Mouse (Mus musculus): ENCODE measurements around the gene Mfap3l. TPM values are rescaled to one million over a fixed set of nuclear protein-coding genes. Genes with fewer than 3 reads are reported as not detected.
"Not testable (repeated sequence)": the region's sequence is repeated elsewhere in the genome, so short reads cannot be mapped to it uniquely, and the experiment has no call there.

Mfap3l gene
- polyA plus RNA-seq, 1 experiment from 2014 or later: 7.6 TPM

DNA sequence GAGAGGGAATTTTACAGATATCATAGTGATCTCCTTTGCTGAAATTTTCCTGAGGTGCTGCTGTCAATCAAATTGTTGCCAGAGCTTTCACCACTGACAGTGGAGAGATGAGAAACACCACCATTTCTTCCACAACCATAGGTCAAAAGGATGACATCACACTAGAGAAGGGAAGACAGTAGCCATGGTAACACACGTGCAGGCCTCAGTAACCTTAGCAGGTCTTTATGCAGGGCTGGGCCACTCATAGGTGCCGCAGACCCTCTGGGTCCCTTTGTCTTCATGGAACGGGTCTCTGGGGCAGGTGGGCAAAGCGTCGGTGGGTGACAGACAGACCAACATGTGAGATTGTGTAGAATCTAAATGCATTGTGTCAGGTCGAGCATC lies 25.5 kb downstream of the Mfap3l start:
- WGBS: 79% methylated on average over 6 of the region's 6 CpGs
- no peaks in the 10 kb centered on the region for H3K9me3 ChIP-seq (ENCODE audit: control insufficient read depth, low read length)
- no peak overlapping the region for H3K9ac ChIP-seq (ENCODE audit: low read length)
- ATAC-seq (ENCODE audit: low FRiP score, low TSS enrichment) (no peak), DNase-seq (ENCODE audit: low spot score) (no peak)
- no peaks in the 10 kb centered on the region for H3K27me3 ChIP-seq (ENCODE audit: control insufficient read depth, insufficient read depth, low read length)
- no peak overlapping the region for H3K4me3 ChIP-seq (ENCODE audit: low read depth, low read length)
- no peaks in the 10 kb centered on the region for H3K4me1 ChIP-seq (replicated peaks; ENCODE audit: control insufficient read depth, insufficient read depth)
- no peak overlapping the region for H3K4me2 ChIP-seq (replicated peaks; ENCODE audit: low read depth)
- TF ChIP-seq EP300 (optimal IDR thresholded peaks at IDR 0.05): no peak
- no peak for TF ChIP-seq CTCF (IDR thresholded peaks at IDR 0.05; ENCODE audit: low read depth)
- H3K27ac ChIP-seq (replicated peaks): no peak overlapping the region
- H3K36me3 ChIP-seq (ENCODE audit: control insufficient read depth, insufficient read depth, low read length): no peaks in the 10 kb centered on the region

DNA sequence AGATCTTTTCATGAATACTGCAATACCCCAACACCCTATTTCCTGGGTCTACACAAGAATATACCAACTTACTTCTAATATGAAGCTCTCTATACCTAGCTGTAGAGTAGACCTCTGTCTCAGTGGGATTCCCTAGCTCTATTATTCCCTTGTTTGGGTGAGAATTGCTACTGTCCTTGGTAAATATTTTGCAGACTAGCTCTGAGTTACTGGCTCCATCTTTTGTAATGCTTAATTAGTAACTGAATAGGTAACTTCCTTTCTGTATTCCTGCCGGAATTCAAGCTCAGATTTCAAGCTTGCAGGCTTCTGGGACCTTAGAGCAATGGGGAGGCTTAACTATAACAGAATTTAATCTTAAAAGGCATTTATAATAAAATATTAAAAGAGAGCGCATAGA lies 26.1 kb downstream of the Mfap3l start:
- H3K4me3 ChIP-seq (ENCODE audit: low read depth, low read length); H3K9me3 ChIP-seq (ENCODE audit: control insufficient read depth, low read length); DNase-seq (ENCODE audit: low spot score); H3K4me1 ChIP-seq (replicated peaks; ENCODE audit: control insufficient read depth, insufficient read depth); H3K9ac ChIP-seq (ENCODE audit: low read length); ATAC-seq (ENCODE audit: low FRiP score, low TSS enrichment); H3K36me3 ChIP-seq (ENCODE audit: control insufficient read depth, insufficient read depth, low read length); H3K4me2 ChIP-seq (replicated peaks; ENCODE audit: low read depth); H3K27ac ChIP-seq (replicated peaks); H3K27me3 ChIP-seq (ENCODE audit: control insufficient read depth, insufficient read depth, low read length): not testable (repeated sequence)
- 71% methylated on average over 2 of the region's 2 CpGs for WGBS

DNA sequence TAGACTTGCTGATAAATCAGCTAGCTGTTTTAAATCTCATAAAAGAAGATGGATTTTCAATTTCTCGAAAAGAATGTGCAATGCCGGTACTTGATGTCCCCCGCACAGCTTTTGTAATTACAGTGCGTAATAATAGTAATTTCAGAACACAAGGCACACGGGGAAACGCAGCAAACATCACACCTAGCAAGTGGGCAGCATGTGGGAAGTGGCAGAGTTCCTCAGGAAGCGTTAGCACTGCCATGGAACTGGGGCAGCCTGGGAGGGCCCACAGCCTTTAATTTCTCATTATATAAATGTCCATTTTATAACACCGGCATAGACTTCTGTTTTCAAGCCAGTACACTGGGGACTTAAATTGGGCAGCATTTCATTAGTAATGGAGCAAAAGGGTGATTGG lies 27.1 kb downstream of the Mfap3l start:
- TF ChIP-seq EP300 (optimal IDR thresholded peaks at IDR 0.05) (no peak), CTCF (IDR thresholded peaks at IDR 0.05; ENCODE audit: low read depth) (no peak)
- no peak overlapping the region for H3K4me2 ChIP-seq (replicated peaks; ENCODE audit: low read depth)
- 92% methylated on average over 8 of the region's 8 CpGs for WGBS
- no peaks in the 10 kb centered on the region for H3K4me1 ChIP-seq (replicated peaks; ENCODE audit: control insufficient read depth, insufficient read depth)
- ATAC-seq (ENCODE audit: low FRiP score, low TSS enrichment): no peak
- no peak overlapping the region for H3K4me3 ChIP-seq (ENCODE audit: low read depth, low read length)
- no peaks in the 10 kb centered on the region for H3K9me3 ChIP-seq (ENCODE audit: control insufficient read depth, low read length)
- no peak overlapping the region for H3K9ac ChIP-seq (ENCODE audit: low read length)
- H3K27ac ChIP-seq (replicated peaks): no peak overlapping the region
- H3K36me3 ChIP-seq (ENCODE audit: control insufficient read depth, insufficient read depth, low read length): no peaks in the 10 kb centered on the region
- H3K27me3 ChIP-seq (ENCODE audit: control insufficient read depth, insufficient read depth, low read length): no peaks in the 10 kb centered on the region
- DNase-seq (ENCODE audit: low spot score): no peak

DNA sequence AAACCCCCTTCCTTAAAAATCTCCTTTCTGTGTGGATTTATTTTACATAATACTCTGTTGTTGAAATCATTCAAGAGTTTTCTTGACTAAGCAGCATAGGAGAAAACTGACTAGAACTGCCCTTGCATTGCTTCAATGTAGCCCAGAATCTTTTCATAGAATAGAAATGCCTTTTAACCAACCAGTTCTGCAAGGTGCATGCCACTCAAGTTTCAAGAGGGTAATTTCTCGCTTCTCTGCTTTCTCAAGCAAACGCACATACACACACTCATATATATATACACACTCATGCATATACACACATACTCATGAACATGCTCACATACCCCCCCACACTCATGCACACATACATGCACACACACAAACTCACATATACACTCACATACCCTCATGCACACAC lies 28.6 kb downstream of the Mfap3l start:
- 79% methylated on average over 2 of the region's 2 CpGs for WGBS
- Histone ChIP-seq H3K4me1 (replicated peaks; ENCODE audit: control insufficient read depth, insufficient read depth) (no peaks in the 10 kb centered on the region), H3K4me3 (ENCODE audit: low read depth, low read length) (no peak overlapping the region), H3K36me3 (ENCODE audit: control insufficient read depth, insufficient read depth, low read length) (no peaks in the 10 kb centered on the region), H3K27me3 (ENCODE audit: control insufficient read depth, insufficient read depth, low read length) (no peaks in the 10 kb centered on the region), H3K9ac (ENCODE audit: low read length) (no peak overlapping the region), H3K4me2 (replicated peaks; ENCODE audit: low read depth) (no peak overlapping the region), H3K9me3 (ENCODE audit: control insufficient read depth, low read length) (no peaks in the 10 kb centered on the region), H3K27ac (replicated peaks) (no peak overlapping the region)
- no peak for DNase-seq (ENCODE audit: low spot score)
- TF ChIP-seq CTCF (IDR thresholded peaks at IDR 0.05; ENCODE audit: low read depth): no peak
- TF ChIP-seq EP300 (optimal IDR thresholded peaks at IDR 0.05): no peak
- no peak for ATAC-seq (ENCODE audit: low FRiP score, low TSS enrichment)

DNA sequence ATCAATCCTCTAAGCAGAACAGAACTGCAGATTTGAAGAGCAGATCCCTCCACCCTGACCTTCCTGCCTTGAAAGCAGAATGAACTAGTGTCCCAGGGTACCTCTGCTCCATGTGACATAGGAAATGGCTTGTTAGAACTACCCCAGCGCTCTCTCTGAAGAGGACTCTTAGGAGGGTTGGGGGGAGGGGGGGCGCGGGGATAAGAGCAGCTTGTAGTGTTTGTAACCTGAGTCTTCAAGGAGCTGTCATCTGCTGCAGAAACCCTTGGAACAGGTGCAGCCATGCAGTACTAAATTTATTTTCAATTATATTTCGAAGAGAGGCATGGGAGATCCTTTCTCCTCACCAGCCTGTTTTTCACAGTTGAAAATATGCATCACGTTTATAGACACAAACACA lies 30.9 kb downstream of the Mfap3l start:
- no peaks in the 10 kb centered on the region for H3K4me1 ChIP-seq (replicated peaks; ENCODE audit: control insufficient read depth, insufficient read depth)
- H3K9ac ChIP-seq (ENCODE audit: low read length): no peak overlapping the region
- WGBS: 64% methylated on average over 5 of the region's 5 CpGs
- ATAC-seq (ENCODE audit: low FRiP score, low TSS enrichment) (no peak), DNase-seq (ENCODE audit: low spot score) (no peak)
- no peaks in the 10 kb centered on the region for H3K36me3 ChIP-seq (ENCODE audit: control insufficient read depth, insufficient read depth, low read length)
- H3K27ac ChIP-seq (replicated peaks): no peak overlapping the region
- no peak overlapping the region for H3K4me2 ChIP-seq (replicated peaks; ENCODE audit: low read depth)
- H3K4me3 ChIP-seq (ENCODE audit: low read depth, low read length): no peak overlapping the region
- H3K9me3 ChIP-seq (ENCODE audit: control insufficient read depth, low read length): no peaks in the 10 kb centered on the region
- H3K27me3 ChIP-seq (ENCODE audit: control insufficient read depth, insufficient read depth, low read length): no peaks in the 10 kb centered on the region
- TF ChIP-seq EP300 (optimal IDR thresholded peaks at IDR 0.05) (no peak), CTCF (IDR thresholded peaks at IDR 0.05; ENCODE audit: low read depth) (no peak)

DNA sequence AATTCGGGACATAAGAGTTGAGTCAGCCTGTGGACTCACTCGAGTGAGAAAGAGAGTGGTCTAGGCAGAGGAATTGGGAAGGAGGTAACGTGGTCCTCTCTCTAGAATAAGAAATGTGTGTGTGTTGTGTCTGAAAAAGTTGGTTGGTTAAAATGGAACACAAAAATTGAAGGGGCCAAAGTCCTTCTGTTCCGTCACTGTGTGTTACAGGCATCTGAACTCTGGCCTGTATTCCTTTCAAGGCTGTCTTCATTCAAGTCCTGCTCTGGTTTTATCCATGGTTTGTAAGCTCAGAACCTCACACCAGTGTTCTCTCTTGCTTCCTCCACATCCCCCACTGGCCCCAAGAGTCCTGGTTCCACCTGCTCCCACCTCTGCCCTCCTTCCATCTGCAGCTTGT lies 33.2 kb downstream of the Mfap3l start:
- Histone ChIP-seq H3K4me3 (ENCODE audit: low read depth, low read length) (no peak overlapping the region), H3K9ac (ENCODE audit: low read length) (no peak overlapping the region), H3K27ac (replicated peaks) (no peak overlapping the region), H3K4me1 (replicated peaks; ENCODE audit: control insufficient read depth, insufficient read depth) (no peaks in the 10 kb centered on the region), H3K36me3 (ENCODE audit: control insufficient read depth, insufficient read depth, low read length) (no peaks in the 10 kb centered on the region), H3K4me2 (replicated peaks; ENCODE audit: low read depth) (no peak overlapping the region), H3K27me3 (ENCODE audit: control insufficient read depth, insufficient read depth, low read length) (no peaks in the 10 kb centered on the region), H3K9me3 (ENCODE audit: control insufficient read depth, low read length) (no peaks in the 10 kb centered on the region)
- ATAC-seq (ENCODE audit: low FRiP score, low TSS enrichment) (no peak), DNase-seq (ENCODE audit: low spot score) (no peak)
- no peak for TF ChIP-seq EP300 (optimal IDR thresholded peaks at IDR 0.05)
- no peak for TF ChIP-seq CTCF (IDR thresholded peaks at IDR 0.05; ENCODE audit: low read depth)
- WGBS: 76% methylated on average over 4 of the region's 4 CpGs
